Mouse (Mus musculus) left cerebral cortex, postnatal 10 days (tissue): ENCODE measurements around the gene Rufy1. TPM values are rescaled to one million over a fixed set of nuclear protein-coding genes. Genes with fewer than 3 reads are reported as not detected.
A peak's percentile ranks its signal among the peaks of the same experiment; 100 is the strongest.
"Not testable (repeated sequence)": the region's sequence is repeated elsewhere in the genome, so short reads cannot be mapped to it uniquely, and the experiment has no call there.

ENCODE experiments used
- DNase-seq, 2 experiments: peaks; one replicate each; pipeline ENCODE4 v3.0.0; 2021 to 2022; ENCODE audit warnings: low spot score in 2 of 2, mixed read lengths in 1 of 2; ENCODE audit errors: extremely low spot score in 1 of 2
- intact Hi-C: fragments of 180-260 bp; cut with DNase I; formaldehyde crosslinking; loops from one replicate; pipeline ENCODE4 v1.15.1; 2025
- total RNA-seq, 2 experiments: library from RNA; stranded (reverse); gene quantifications; 2 replicates each; pipeline ENCODE4 v1.2.3; 2021

Rufy1 gene
- total RNA-seq: 10 to 100 TPM; 20.6 to 22.5 TPM

DNA sequence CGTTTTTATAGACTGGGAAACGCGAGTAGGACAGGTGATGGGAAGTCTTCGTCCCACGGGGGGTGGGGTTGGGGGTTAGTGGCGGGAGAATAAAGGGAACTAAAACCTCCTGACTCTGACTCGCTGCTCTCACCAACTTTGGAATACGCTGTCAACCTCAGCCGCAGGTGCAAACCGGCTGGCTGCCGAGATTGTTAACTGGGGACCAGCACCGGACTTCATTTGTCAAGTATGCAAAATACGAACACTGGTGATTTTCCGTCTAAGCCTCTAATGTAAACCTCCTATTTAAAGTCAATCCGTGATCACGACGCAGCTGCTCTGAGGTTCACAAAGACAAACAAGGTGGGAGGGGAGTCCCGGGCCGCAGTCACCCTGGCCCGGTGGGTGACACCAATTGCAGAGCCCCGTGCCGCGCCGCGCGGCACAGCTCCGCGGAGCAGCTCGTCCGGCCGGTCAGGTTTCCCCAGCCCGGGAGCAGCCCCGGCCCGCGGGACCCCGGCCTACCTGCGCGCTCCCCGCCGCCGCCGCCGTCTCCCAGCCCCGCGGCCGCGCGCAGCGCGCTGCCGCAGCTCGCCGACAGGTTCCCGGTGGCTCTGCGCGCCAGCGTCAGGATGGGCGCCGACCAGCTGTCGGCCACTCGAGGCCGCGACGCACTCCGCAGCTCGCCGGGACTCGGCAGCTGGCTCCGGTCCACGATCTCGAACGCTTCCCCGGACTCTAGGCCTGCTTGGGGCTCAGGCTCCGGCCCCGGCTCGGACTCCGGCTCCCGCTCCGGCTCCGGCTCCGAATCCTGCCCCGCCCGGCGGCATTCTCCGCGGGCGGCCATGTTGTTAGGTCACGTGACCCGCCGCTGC is at the start of gene Rufy1:
Gene Rufy1, minus strand, starts transcription at position 849 of the 857 bp plus-strand sequence.
- intact Hi-C loops: no loop called here
- DNase-seq: peak; percentile 58 to 90

DNA sequence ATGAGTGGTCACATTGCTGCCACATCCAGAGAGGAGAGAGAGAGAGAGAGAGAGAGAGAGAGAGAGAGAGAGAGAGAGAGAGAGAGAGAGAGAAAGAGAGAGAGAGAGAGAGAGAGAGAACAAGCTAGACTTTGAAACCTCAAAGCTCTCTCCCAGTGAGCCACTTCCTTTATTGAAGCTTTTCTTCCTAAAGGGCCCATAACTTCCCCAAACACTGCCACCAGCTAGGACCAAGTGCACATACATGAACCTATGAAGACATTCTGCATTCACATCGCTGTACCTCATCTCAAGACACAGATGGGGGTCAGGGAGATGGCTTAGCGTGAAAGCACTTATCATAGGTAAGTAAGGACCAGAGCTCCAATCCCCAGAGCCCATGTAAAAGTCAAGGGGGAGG is 47.1 kb upstream of the Rufy1 start:
- no peak for DNase-seq
- intact Hi-C loops: no loop called here

DNA sequence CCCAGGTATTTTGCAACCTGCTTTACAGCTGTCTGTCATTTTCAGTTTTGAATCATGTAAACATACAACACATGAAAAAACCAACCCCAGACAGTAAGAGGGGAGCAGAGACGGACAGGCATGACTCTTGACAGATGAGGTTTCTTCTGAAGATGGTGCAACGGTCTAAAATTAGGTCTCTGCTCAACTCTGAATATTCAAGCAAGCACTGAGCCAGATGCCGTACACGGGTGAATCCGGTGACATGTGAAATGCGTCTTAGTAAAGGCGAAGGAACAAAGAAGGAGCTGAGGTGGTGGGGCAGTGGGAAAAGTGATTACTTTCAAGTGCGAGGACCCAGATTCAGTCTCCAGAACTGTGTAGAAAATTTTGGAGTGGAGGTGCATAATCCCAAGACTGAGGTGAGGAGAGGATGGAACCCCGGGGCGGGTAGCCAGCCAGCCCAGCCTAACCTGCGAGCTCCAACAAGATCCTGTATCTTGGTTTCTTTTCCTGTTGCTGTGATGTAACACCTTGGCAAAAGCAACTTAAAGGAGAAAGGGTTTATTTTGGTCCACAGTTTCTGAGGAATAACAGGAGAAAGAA is 46.7 kb upstream of the Rufy1 start:
- intact Hi-C loops: no loop called here

DNA sequence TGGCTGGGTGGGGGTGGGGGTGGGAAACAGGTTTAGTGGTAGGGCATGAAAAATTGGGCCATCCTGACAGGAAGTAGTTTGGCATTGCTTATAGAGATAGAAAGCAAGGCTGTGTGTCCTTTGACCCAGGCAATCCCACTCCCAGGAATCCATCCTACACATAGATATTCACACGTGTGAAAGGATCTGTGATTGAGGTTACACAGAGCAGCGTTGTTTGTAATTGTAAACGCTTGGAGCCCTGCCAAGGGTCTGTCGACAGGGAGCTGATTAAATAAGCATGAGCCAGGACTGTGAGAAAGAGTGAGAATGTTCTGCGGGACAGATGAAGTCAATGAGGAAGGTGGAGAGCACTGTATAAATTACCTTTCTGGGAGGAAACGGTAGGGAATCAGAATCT is 46.0 kb upstream of the Rufy1 start:
- no peak for DNase-seq
- intact Hi-C loops: no loop called here

More for the DNA sequence above, 46.7 kb upstream of the Rufy1 start:
- DNase-seq: no peak

DNA sequence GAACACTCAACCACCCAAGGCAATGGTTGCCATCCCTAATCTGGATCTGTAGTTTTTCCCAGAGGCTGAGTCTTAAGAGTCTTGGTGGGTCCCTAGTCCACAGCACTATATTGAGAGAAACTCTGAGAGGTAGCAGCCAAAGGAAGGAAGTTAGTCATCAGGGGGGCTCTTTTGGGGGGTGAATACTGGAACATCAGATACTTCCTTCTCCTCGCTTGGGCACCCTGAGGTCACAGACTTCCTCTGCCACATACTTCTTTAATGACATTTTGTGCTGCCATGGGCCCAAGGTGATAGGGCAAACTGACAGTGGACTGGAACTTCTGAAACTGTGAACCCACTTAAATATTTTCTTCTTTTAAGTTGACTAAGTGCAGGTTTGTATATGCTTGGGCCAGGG is 43.0 kb upstream of the Rufy1 start:
- intact Hi-C loops: no loop called here
- DNase-seq: no peak

DNA sequence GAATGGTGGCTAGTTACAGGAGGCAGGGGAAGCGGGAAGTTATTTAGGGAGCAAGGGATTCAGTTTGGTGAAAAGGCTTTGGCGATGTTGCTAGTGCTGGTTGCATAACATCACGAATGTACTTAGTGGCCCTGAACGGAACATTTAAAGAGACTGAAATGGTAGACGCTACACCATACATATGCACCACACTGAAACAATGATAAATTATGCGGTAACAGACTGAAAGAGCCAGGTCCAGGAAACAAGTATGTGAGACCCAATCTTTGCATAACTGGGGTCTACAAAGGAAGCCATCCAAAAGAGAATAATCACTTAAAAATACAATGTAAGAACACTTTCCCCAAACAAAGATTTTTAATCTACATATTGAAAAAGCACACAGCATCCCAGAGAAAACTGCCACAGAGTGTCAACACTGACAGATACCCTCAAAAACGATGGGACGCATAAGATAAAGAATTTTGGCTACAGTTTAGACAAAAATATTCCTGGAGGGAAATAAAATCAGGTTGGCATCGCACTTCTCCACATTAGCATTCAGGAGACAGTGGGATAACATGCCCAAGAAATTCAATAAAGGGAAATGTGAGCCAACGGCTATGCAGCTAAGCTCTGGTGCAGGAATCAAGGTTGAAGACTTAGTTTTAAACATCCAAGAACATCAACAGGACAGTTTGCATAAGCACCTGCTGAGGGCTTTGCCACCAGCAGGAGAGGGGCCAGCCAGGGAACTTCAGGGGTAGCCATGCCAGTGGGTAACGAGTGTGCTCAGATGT is 41.4 kb upstream of the Rufy1 start:
- no peak for DNase-seq
- intact Hi-C loops: no loop called here

DNA sequence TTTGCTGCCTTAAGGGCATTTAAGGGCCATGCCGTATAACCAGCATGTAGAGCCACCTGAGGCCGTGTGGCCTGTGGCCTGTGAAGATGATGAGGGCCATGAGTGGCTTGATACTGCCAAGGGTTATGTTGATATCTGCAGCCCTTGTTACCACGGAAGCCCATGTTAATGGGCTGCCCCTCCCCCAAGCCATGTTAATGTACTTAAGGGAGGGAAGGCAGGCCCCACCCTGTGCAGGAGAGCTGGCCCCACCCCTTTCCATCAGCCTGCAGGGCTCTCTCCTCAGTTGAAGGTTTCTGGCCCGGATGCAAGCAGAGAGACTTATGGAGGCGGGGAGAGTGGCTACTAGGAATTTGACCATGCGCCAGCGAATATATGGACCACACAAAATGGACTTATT is 30.6 kb upstream of the Rufy1 start:
- intact Hi-C loops: no loop called here
- no peak for DNase-seq

DNA sequence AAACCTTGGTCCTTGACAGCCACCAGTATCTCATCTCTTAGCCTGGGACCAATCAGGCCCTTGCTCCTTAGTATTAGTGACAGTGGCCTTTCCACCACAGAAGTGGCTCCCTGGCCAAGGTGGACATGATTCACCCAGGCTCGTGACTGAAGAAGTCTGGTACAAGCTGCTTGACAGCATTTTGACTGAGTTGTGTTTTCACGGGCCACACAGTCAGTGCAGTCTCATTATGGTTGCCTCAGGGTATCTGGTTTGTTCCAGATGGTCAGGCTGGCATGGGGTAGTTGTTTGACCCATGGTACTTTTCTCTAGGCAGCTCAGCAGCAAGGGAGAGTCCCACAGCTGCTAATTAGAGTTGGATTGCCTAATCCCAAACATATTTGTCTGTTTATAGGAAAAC is 28.3 kb upstream of the Rufy1 start:
- no peak for DNase-seq
- intact Hi-C loops: loop anchor here (10.0 kb wide), 1 partner anchor 66 kb away; no protein-coding TSS in a partner anchor

DNA sequence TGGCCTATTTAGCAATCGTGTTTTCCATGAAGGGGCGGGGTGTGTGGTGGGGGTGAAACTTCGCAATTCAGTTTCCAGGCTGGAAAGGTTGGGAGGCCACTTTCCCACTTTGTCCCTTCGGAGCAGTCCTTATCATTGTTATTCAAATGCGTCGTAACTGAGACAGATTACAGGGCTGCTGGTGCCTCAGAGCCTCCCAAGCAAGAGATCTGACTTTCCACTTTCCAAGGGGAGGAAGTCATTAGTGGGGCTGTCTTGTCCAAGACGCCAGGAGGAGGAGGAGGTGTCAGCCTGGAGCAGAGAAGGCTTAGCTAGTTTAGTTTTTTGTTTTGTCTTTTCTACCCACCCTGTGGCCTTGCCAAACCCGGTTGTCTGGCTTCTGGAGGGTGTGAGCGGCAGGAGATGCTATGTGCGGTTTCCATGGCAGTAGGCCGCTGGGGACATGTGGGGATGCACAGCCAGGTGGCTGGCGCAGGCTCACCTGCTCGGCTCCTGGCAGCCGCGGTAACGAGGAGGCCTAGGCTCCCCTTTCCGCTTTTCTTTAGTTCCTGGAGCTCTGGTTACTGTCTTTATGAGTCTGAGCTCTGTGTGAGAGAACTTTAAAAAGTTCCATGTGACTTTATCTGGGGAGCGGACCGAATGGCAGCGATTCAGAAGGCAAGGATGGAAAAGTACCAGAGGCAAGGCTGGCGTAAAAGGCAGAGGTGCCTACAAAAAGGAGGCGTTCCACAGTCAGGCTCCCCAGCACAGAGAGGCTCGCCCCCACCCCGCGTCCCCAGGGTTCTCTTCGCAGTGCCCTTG is 26.4 kb upstream of the Rufy1 start:
- intact Hi-C loops: loop anchor here (10.0 kb wide), 1 partner anchor 67 kb away; no protein-coding TSS in a partner anchor
- DNase-seq: no peak

DNA sequence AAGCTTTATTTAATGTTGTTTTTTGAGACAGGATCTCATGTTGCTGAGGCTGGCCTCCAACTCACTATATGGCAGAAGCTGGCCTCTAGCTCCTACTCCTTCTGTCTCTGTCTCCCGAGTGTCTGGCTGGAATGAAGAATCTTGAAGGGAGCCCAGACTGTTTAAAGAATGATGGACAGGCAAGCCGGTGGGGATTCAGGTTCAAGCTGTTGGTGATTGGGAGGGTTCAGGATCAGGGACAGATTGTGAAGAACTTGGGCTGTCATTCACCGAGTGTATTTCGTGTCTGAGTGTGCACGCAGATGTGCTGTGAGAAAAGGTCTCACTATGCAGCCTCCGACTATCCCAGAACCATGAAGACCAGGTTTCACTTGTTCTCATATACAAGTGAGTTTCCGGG is 25.5 kb upstream of the Rufy1 start:
- intact Hi-C loops: loop anchor here (10.0 kb wide), 1 partner anchor 68 kb away; no protein-coding TSS in a partner anchor
- no peak for DNase-seq

DNA sequence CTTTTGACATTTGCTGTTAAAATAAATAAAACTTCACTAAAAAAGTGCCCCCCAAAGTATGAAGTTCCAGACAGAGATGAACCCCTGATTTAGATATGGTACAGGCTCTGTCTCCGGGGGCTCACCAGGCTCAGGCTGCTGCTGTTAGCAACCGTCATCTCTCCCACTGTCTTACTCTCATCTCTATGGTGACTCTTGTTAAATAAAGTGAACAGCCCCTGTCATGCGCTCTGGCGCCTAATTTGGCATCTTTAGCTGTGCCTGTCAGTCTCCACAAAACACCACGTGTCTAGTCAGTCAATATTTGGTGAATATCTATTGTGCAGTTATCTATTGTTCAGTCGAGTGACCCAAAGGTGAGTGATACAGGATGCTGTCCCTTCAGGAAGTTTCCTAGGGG is 24.0 kb upstream of the Rufy1 start:
- DNase-seq: no peak
- intact Hi-C loops: loop anchor here (10.0 kb wide), 1 partner anchor 70 kb away; no protein-coding TSS in a partner anchor

DNA sequence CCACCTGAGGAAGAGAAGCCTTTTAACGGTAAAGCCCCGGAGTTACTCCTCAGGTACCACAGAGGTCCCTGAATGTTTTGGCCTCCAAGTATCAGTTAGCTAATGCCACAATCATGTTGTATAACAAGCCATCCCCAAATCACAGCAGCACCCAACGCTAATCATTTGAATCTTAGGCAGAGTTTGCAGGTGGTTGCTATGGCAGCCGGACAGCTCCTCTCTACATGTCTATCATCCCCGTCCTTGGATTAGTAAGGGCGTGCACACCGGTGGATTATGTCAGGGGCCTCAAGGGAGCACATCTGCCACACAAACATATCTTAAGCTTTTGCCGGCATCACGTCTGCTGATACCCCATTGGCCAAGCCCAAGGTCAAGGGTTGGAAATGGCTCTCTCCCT is 19.3 kb upstream of the Rufy1 start:
- intact Hi-C loops: loop anchor here (10.0 kb wide), 1 partner anchor 75 kb away; no protein-coding TSS in a partner anchor
- no peak for DNase-seq

DNA sequence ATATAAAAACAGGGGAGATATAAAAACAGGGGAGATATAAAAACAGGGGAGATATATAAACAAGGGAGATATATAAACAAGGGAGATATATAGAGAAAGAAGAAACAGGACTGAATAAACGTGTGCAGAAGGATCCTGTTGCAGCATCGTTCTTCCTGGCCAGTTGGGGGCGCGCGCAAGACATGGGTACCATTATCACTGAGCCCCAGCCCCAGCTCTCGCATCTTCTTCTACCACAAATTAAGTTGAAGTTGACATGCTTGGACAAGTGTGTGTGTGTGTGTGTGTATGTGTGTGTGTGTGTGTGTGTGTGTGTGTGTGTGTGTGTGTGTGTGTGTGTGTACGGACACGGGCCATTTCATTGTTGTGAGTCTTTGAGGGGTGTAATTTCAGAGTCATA is 17.2 kb upstream of the Rufy1 start:
- DNase-seq, intact Hi-C loops: not testable (repeated sequence)

DNA sequence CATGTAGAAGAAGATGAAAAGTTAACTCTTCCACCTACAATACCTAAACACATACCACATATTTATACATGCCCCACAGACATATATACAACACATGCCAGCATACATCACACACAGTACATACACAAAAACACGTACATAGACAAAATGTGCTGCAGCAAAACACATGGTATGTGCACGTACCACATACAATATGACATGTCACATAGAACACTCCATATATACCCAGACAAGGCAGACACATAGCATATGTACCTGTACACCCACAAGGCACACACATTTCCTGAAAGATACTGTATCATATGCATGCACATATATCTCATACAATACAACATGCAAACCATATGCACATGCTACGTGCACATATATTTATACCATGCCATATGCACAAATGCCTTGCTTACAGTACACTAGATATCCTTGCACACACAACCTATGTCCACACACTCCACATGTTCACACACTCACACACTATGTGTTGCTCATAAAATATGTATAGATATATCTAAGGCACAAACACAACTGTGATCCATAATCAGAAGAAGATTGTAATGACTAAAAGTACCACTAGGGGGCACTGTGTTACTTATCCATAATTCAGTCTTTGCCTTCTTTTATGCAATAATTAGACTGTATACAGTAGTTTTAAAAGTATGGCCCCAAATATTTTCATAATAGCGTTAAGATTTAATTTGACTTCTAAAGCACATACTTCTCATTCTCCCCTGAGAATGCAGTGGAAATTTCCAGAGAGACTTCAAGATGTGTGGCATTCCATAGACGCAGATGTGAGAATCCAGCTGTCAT is 12.5 kb upstream of the Rufy1 start:
- no peak for DNase-seq
- intact Hi-C loops: loop anchor here (1.0 to 5.0 kb wide), 2 partner anchors 144 to 326 kb away; no protein-coding TSS in a partner anchor

DNA sequence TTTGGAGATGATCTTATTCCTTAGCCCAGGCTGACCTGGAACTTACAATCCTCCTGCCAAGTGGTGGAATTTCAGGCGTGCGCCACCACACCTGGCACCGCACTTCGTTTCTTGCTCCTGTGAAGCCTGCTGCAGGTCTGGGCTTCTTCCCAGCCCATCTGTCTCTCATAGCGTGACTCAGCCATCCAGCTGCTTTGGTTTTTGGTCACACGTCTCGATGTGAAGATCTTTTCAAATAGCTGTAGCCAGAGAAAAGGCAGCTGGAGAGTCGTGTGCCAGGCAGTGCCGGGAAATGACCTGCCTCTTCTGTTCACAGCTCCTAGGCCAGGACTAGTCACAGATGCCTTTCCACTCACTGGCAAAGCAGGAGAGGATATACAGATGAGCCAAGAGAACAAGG is 10.7 kb upstream of the Rufy1 start:
- DNase-seq: peak; percentile 42 to 48
- intact Hi-C loops: loop anchor here (5.0 kb wide), 1 partner anchor 146 kb away; no protein-coding TSS in a partner anchor

DNA sequence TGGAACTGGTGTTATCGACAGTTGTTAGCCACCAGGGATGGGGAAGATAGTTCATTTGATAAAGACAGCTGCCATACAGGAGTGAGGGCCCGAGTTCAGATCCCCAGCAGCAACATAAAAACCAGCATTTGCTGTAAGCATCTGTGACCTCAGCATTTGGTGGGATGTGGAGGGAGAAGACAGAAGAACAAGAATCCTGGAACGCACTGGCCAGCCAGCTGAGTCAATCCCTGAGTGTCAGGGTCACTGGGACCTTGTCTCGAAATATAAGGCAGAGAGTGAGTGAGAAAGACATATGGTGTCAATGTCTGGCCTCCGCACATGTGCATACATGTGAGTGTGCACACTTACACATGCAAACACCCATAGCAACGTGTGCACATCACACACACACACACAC is 9.8 kb upstream of the Rufy1 start:
- intact Hi-C loops: loop anchor here (5.0 kb wide), 1 partner anchor 147 kb away; no protein-coding TSS in a partner anchor
- DNase-seq: no peak

DNA sequence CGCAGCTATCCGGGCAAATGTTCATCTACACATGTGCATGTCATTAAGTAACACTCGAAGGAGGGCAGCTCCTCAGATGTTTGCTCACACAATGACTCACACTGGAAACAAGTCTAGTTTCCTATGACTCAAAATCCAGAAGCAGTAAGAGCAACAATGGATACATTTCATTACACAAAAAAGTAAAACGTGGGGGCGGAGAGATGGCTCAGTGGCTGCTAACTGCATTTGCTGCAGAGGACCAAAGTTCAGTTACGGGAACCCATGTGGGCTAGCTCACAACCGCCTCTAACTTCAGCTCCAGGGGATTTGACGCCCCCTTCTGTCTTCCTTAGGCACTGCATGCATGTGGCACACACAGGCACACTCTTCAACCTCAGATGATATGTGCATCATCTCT is 8.9 kb upstream of the Rufy1 start:
- intact Hi-C loops: loop anchor here (5.0 kb wide), 1 partner anchor 147 kb away; no protein-coding TSS in a partner anchor
- no peak for DNase-seq

DNA sequence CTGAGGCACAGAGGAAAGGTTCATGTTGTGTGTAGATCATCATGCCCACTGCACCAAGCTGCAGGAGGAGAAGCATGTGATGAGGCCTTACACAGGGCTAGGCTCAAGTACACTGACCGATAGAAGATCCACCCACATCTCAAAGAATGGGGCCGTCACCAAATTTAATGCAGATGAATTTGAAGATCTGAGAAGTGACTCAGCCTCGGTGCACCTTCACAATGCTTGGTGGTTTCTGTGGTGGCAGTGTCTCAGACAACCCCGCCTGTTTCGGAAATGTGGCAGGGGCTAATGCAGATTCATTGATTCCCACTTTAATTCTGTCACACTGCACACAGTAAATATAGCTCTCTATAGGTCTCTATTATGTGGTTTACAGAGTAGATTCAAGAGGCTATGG is 2.0 kb upstream of the Rufy1 start:
- no peak for DNase-seq
- intact Hi-C loops: no loop called here
